Mouse (Mus musculus) hindbrain, embryonic 14.5 days (tissue): ENCODE results near the gene Ccr6. TPM values are rescaled to one million over a fixed set of nuclear protein-coding genes. Genes with fewer than 3 reads are reported as not detected.

ENCODE experiments used
- ATAC-seq: fragments of 200-750 bp; cut with Nextera tagmentation; 2 replicates; pipeline ENCODE4 v1.8.0; 2017; ENCODE audit warnings: moderate number of reproducible peaks, mild to moderate bottlenecking, moderate TSS enrichment, moderate library complexity; ENCODE audit not compliant: low FRiP score
- DNase-seq: peaks from one replicate; pipeline ENCODE4 v3.0.0-alpha.2; 2015; ENCODE audit warnings: low spot score
- H3K27ac ChIP-seq: fragments of 300-500 bp; sonication (generic); 2 replicates; pipeline ENCODE4 v1.5.1; 2014; ENCODE audit warnings: mild to moderate bottlenecking, moderate library complexity
- H3K27me3 ChIP-seq: fragments of 300-500 bp; sonication (generic); 2 replicates; pipeline ENCODE4 v1.6.1; 2014; ENCODE audit warnings: mild to moderate bottlenecking, low read length, mixed read lengths; ENCODE audit not compliant: control insufficient read depth, insufficient read depth
- H3K36me3 ChIP-seq: fragments of 300-500 bp; sonication (generic); replicated peaks from 2 replicates; pipeline ENCODE4 v1.6.1; 2014; ENCODE audit not compliant: control insufficient read depth, insufficient read depth
- H3K4me1 ChIP-seq: fragments of 300-500 bp; sonication (generic); replicated peaks from 2 replicates; pipeline ENCODE4 v1.6.1; 2014; ENCODE audit warnings: antibody characterized with exemption, low read length, mixed read lengths; ENCODE audit not compliant: control insufficient read depth, insufficient read depth
- H3K4me2 ChIP-seq: fragments of 300-500 bp; sonication (generic); replicated peaks from 2 replicates; pipeline ENCODE4 v1.6.1; 2014; ENCODE audit warnings: mild to moderate bottlenecking, moderate library complexity
- H3K4me3 ChIP-seq: fragments of 300-500 bp; sonication (generic); replicated peaks from 2 replicates; pipeline ENCODE4 v1.5.1; 2014; ENCODE audit warnings: mild to moderate bottlenecking, low read length
- H3K9ac ChIP-seq: fragments of 300-500 bp; sonication (generic); 2 replicates; pipeline ENCODE4 v1.6.1; 2014
- H3K9me3 ChIP-seq: fragments of 300-500 bp; sonication (generic); 2 replicates; pipeline ENCODE4 v1.6.1; 2016; ENCODE audit warnings: low read length; ENCODE audit not compliant: control insufficient read depth
- WGBS: fragments of 180-500 bp; shearing (Covaris S2); extraction: QIAGEN DNeasy Blood & Tissue Kit; methylation state at CpG from one replicate; pipeline ENCODE4 v1.1.7; 2014; 5-methylcytosine and 5-hydroxymethylcytosine counted together
- polyA plus RNA-seq: library from polyadenylated mRNA; unstranded; fragments of >200 nt; fragmentation: Nextera tagmentation; extraction: Ambion mirVana; gene quantifications from 2 replicates; pipeline ENCODE4 v1.2.1, GENCODE M21; 2014

Gene Ccr6
- polyA plus RNA-seq, 1 experiment from 2014 or later = not detected

DNA sequence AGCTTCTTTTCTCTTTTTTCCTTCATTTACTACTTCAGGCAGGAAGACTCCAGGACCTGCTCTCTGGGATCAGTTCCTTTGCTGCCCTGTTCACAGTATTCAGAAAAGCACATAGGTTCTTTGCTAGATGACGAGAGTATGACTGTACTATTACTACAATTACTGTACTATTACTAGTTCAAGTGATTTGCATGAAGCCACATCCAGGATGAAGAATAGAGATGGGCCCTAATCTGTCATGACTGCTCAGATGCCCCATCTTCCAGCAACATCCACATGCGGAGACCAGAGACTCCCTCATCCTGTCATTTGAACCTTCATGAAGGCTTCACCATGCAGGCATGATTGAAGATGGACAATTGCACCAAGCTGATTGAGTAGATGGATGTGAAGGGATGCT, 26.1 kb upstream of the Ccr6 start:
- Histone ChIP-seq H3K9ac (no peak overlapping the region), H3K36me3 (no peaks in the 10 kb centered on the region), H3K4me1 (no peaks in the 10 kb centered on the region), H3K9me3 (no peaks in the 10 kb centered on the region), H3K27ac (no peak overlapping the region), H3K27me3 (no peaks in the 10 kb centered on the region), H3K4me2 (no peak overlapping the region), H3K4me3 (no peak overlapping the region)
- DNase-seq (no peak), ATAC-seq (no peak)
- 92% methylated on average over 2 of the region's 2 CpGs for WGBS

- Histone ChIP-seq H3K9ac (no peak overlapping the region), H3K4me1 (no peaks in the 10 kb centered on the region), H3K36me3 (no peaks in the 10 kb centered on the region), H3K4me2 (no peak overlapping the region), H3K27me3 (no peaks in the 10 kb centered on the region), H3K27ac (no peak overlapping the region), H3K9me3 (no peaks in the 10 kb centered on the region), H3K4me3 (no peak overlapping the region)
- no peak for ATAC-seq
- 63% methylated on average over 3 of the region's 3 CpGs for WGBS
- no peak for DNase-seq
Measured at GRCm38 (mm10) chr17:8210170-8210569, 25.7 kb upstream of the Ccr6 start.

DNA sequence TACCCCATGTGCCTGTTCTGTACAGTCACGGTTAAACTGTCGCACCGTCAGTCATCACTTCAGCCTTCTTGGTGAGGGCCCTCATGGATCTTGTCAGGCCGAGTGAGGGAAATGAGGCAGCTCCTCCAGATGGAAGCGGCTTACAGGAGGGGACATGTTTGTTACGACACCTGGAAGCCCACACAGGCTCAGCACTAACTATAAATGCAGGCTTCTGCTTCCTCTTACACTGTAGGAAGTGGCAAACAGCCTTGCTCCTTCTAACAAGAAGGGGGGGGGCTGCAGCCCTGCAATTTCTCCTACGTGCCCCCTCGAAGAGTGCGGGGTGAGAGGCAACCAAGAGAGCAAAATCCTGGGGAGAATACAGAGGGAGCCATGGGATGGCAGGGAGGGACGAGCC, 25.2 kb upstream of the Ccr6 start:
- Histone ChIP-seq H3K27ac (no peak overlapping the region), H3K4me2 (no peak overlapping the region), H3K9me3 (no peaks in the 10 kb centered on the region), H3K4me3 (no peak overlapping the region), H3K27me3 (no peaks in the 10 kb centered on the region), H3K9ac (no peak overlapping the region), H3K36me3 (no peaks in the 10 kb centered on the region), H3K4me1 (no peaks in the 10 kb centered on the region)
- no peak for DNase-seq
- ATAC-seq = no peak
- 89% methylated on average over 10 of the region's 10 CpGs for WGBS

GRCm38 (mm10) chr17:8211399-8211798, 24.4 kb upstream of the Ccr6 start:
- H3K4me2 ChIP-seq = no peak overlapping the region
- no peak overlapping the region for H3K9ac ChIP-seq
- no peaks in the 10 kb centered on the region for H3K4me1 ChIP-seq
- no peak for ATAC-seq
- H3K27ac ChIP-seq = no peak overlapping the region
- 92% methylated on average over 6 of the region's 6 CpGs for WGBS
- H3K27me3 ChIP-seq = no peaks in the 10 kb centered on the region
- H3K9me3 ChIP-seq = no peaks in the 10 kb centered on the region
- DNase-seq = no peak
- no peak overlapping the region for H3K4me3 ChIP-seq
- H3K36me3 ChIP-seq = no peaks in the 10 kb centered on the region

- no peak for DNase-seq
- H3K4me1 ChIP-seq = no peaks in the 10 kb centered on the region
- no peaks in the 10 kb centered on the region for H3K9me3 ChIP-seq
- H3K4me2 ChIP-seq = no peak overlapping the region
- H3K4me3 ChIP-seq = no peak overlapping the region
- no peaks in the 10 kb centered on the region for H3K36me3 ChIP-seq
- H3K9ac ChIP-seq = no peak overlapping the region
- no peak overlapping the region for H3K27ac ChIP-seq
- no peak for ATAC-seq
- WGBS = 84% methylated on average over 1 of the region's 1 CpGs
- no peaks in the 10 kb centered on the region for H3K27me3 ChIP-seq
Measured at GRCm38 (mm10) chr17:8214369-8214768, 21.5 kb upstream of the Ccr6 start.

GRCm38 (mm10) chr17:8215016-8215745, 20.7 kb upstream of the Ccr6 start:
- H3K27ac ChIP-seq = no peak overlapping the region
- no peak for ATAC-seq
- H3K36me3 ChIP-seq = no peaks in the 10 kb centered on the region
- no peak for DNase-seq
- 89% methylated on average over 12 of the region's 12 CpGs for WGBS
- H3K27me3 ChIP-seq = no peaks in the 10 kb centered on the region
- no peaks in the 10 kb centered on the region for H3K9me3 ChIP-seq
- H3K4me2 ChIP-seq = no peak overlapping the region
- no peak overlapping the region for H3K9ac ChIP-seq
- no peak overlapping the region for H3K4me3 ChIP-seq
- no peaks in the 10 kb centered on the region for H3K4me1 ChIP-seq

DNA sequence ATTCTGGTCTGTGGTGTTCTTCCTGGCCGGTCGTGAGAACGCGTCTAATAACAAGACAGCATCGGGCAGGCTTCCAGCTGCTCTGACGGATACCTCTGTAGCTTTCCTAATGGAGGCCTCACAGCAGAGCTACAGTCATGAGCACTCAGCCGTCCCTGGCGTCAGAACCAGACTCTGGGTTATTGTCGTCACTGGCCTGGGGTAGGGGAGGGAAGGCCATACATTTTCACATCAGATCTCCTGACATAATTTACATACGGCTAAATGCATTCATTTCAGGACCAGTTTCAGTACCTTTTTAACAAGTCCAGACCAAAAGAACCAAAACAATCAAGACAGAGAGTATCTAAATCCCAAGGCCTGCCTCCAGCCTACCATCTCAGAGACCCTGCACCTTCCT, 12.6 kb upstream of the Ccr6 start:
- Histone ChIP-seq H3K4me3 (no peak overlapping the region), H3K9ac (no peak overlapping the region), H3K9me3 (no peaks in the 10 kb centered on the region), H3K27ac (no peak overlapping the region), H3K4me2 (no peak overlapping the region), H3K4me1 (no peaks in the 10 kb centered on the region), H3K36me3 (no peaks in the 10 kb centered on the region), H3K27me3 (no peaks in the 10 kb centered on the region)
- ATAC-seq (no peak), DNase-seq (no peak)
- WGBS = 78% methylated on average over 10 of the region's 10 CpGs

DNA sequence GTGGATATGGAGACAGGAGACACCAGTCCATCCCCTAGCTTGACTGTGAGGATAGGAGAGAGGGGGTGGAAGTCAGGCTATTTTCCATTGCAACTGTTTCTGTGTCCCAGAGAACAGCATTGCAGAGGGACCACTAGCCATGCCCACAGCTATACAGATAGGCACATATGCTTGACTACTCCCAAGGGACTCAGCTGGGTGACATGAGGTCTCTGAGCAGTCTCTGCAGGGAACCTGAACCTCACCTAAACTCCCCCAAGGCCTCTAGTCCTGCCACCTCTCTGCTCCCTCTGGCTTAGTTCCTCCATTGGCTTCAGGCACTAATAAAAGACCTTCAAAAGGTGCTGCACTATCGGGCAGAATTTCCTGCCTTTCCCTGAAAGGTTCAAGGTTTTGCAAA, 11.8 kb upstream of the Ccr6 start:
- DNase-seq (no peak), ATAC-seq (no peak)
- H3K36me3 ChIP-seq = no peaks in the 10 kb centered on the region
- no peaks in the 10 kb centered on the region for H3K9me3 ChIP-seq
- WGBS = 84% methylated on average over 1 of the region's 1 CpGs
- H3K4me1 ChIP-seq = no peaks in the 10 kb centered on the region
- H3K9ac ChIP-seq = no peak overlapping the region
- H3K27me3 ChIP-seq = no peaks in the 10 kb centered on the region
- H3K4me3 ChIP-seq = no peak overlapping the region
- no peak overlapping the region for H3K27ac ChIP-seq
- no peak overlapping the region for H3K4me2 ChIP-seq

GRCm38 (mm10) chr17:8225166-8225565, 10.7 kb upstream of the Ccr6 start:
- Histone ChIP-seq H3K9ac (no peak overlapping the region), H3K27me3 (no peaks in the 10 kb centered on the region), H3K36me3 (no peaks in the 10 kb centered on the region), H3K4me3 (no peak overlapping the region), H3K27ac (no peak overlapping the region), H3K4me2 (no peak overlapping the region), H3K9me3 (no peaks in the 10 kb centered on the region), H3K4me1 (no peaks in the 10 kb centered on the region)
- 97% methylated on average over 2 of the region's 2 CpGs for WGBS
- no peak for DNase-seq
- ATAC-seq = no peak

- Histone ChIP-seq H3K4me1 (no peaks in the 10 kb centered on the region), H3K4me3 (no peak overlapping the region), H3K36me3 (no peaks in the 10 kb centered on the region), H3K4me2 (no peak overlapping the region), H3K9me3 (no peaks in the 10 kb centered on the region), H3K27me3 (no peaks in the 10 kb centered on the region), H3K9ac (no peak overlapping the region), H3K27ac (no peak overlapping the region)
- DNase-seq (no peak), ATAC-seq (no peak)
- WGBS = 77% methylated on average over 4 of the region's 4 CpGs
Measured at GRCm38 (mm10) chr17:8225746-8226145, 10.1 kb upstream of the Ccr6 start.
